Mouse (Mus musculus) MEL (cell line): Measurements from ENCODE around the gene Lmo1.

ENCODE experiments used
- CTCF ChIP-seq, 3 experiments: IDR thresholded peaks in 2 of 3; conservative IDR thresholded peaks in 1 of 3; 2 replicates each; pipeline ENCODE4 v1.5.1; 2011 to 2012; ENCODE audit warnings: low read length in 3 of 3, low read depth in 2 of 3, mild to moderate bottlenecking in 2 of 3, improper control_type of control experiment in 1 of 3, inconsistent platforms in 1 of 3, mixed read lengths in 1 of 3, moderate library complexity in 1 of 3; ENCODE audit not compliant: control insufficient read depth in 1 of 3, insufficient read depth in 1 of 3, poor library complexity in 1 of 3, severe bottlenecking in 1 of 3
- ELF1 ChIP-seq: IDR thresholded peaks from 2 replicates; pipeline ENCODE4 v1.6.1; 2014; ENCODE audit warnings: low read depth, mild to moderate bottlenecking, inconsistent platforms, low read length, improper control_type of control experiment, moderate library complexity
- ETS1 ChIP-seq: IDR thresholded peaks from 2 replicates; pipeline ENCODE4 v1.6.1; 2012; ENCODE audit warnings: low read depth, mild to moderate bottlenecking, inconsistent platforms, low read length, improper control_type of control experiment, moderate library complexity
- JUND ChIP-seq: IDR thresholded peaks from 2 replicates; pipeline ENCODE4 v1.6.1; 2011; ENCODE audit warnings: low read depth, mild to moderate bottlenecking, improper control_type of control experiment, low read length
- KAT2A ChIP-seq: conservative IDR thresholded peaks from 2 replicates; pipeline ENCODE4 v1.6.1; 2012; ENCODE audit warnings: low read depth, low read length, improper control_type of control experiment, inconsistent platforms
- MAX ChIP-seq: IDR thresholded peaks from 2 replicates; pipeline ENCODE4 v1.6.1; 2011; ENCODE audit warnings: low read length, improper control_type of control experiment
- NRF1 ChIP-seq: IDR thresholded peaks from 2 replicates; pipeline ENCODE4 v1.6.1; 2014; ENCODE audit warnings: low read depth, mild to moderate bottlenecking, inconsistent platforms, low read length, improper control_type of control experiment, moderate library complexity; ENCODE audit not compliant: poor library complexity, insufficient read depth, severe bottlenecking
- POLR2A ChIP-seq, 2 experiments: IDR thresholded peaks; 2 replicates each; pipeline ENCODE4 v1.6.1; 2011 to 2012; ENCODE audit warnings: low read length in 2 of 2, mild to moderate bottlenecking in 2 of 2, control low read depth in 1 of 2, improper control_type of control experiment in 1 of 2, low read depth in 1 of 2, moderate library complexity in 1 of 2; ENCODE audit not compliant: control insufficient read depth in 1 of 2, insufficient read depth in 1 of 2, poor library complexity in 1 of 2
- RCOR1 ChIP-seq: IDR thresholded peaks from 2 replicates; pipeline ENCODE4 v1.6.1; 2012; ENCODE audit warnings: low read depth, mild to moderate bottlenecking, inconsistent platforms, low read length, improper control_type of control experiment
- ZC3H11A ChIP-seq: IDR thresholded peaks from 2 replicates; pipeline ENCODE4 v1.6.1; 2012; ENCODE audit warnings: low read depth, mild to moderate bottlenecking, inconsistent platforms, low read length, improper control_type of control experiment
- ZNF384 ChIP-seq: IDR thresholded peaks from 2 replicates; pipeline ENCODE4 v1.6.1; 2012; ENCODE audit warnings: low read depth, mild to moderate bottlenecking, inconsistent platforms, low read length, improper control_type of control experiment

DNA sequence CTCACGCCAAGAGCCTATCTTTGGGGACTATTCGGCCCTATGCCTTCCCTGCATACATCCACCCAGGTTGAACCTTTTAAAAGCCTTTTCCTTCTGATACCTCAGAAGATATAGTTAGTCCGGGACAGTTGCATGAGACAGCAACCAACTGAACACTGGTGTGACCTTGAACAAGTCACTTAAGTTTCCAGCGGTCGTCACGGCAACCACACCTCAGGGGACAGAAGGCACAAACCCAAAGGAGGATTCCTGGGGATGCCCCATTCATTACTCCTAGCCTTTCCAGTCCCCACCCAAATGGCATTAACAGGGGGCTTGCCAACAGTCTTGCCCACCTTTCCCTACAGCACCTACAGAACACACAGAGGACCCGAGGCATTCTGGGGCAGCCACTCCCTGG is 6.3 kb downstream of the Lmo1 start:
- TF ChIP-seq CTCF (IDR thresholded peaks at IDR 0.05 in 2 of 3, conservative IDR thresholded peaks at IDR 0.05 in 1 of 3; ENCODE audit: control insufficient read depth in 1 of 3, insufficient read depth in 1 of 3, low read depth in 2 of 3, low read length in 3 of 3, poor library complexity in 1 of 3, severe bottlenecking in 1 of 3): no peak
- no peak for TF ChIP-seq POLR2A (IDR thresholded peaks at IDR 0.05; ENCODE audit: control insufficient read depth in 1 of 2, insufficient read depth in 1 of 2, low read depth in 1 of 2, low read length in 2 of 2, poor library complexity in 1 of 2)
- TF ChIP-seq JUND: no peak
- no peak for TF ChIP-seq ZC3H11A
- no peak for TF ChIP-seq KAT2A
- TF ChIP-seq MAX: no peak
- no peak for TF ChIP-seq ZNF384
- no peak for TF ChIP-seq RCOR1
- no peak for TF ChIP-seq ELF1
- no peak for TF ChIP-seq ETS1
- TF ChIP-seq NRF1: no peak
